Mouse (Mus musculus): ENCODE results near the gene Aldh1a1. TPM values are rescaled to one million over a fixed set of nuclear protein-coding genes. Genes with fewer than 3 reads are reported as not detected.

Gene Aldh1a1
- polyA plus RNA-seq, 1 experiment from 2014 or later = 0.06 TPM

DNA sequence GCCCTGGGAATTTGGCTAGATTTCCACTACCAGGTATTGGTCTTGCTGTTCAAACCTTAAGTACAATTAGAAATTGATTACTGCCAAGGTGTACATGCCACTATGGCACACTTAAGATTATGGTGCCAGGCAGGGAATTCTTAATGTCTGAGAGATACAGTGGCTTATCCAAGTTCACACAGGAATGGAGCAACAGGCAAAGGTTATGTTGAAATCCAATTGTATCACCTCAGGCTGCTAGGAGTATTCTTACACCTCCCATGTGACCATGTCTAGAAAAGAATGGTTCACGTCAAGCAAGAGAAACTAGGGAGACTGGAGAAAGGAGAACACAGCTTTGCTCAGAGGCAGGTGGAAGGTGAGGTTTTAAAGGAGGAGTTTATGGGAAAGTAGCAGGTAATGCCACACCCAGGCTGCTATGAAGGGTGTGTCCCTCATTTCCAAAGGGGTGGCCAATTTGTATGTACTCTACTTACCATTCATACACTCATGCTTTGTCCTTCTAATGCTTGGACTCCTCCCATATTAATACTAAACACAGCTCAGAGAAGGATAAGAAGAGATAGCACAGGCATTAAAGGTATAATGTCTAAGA lies 160.7 kb downstream of the Aldh1a1 start:
- Histone ChIP-seq H3K79me2 (ENCODE audit: inconsistent target) (no peaks in the 10 kb centered on the region), H3K36me3 (ENCODE audit: inconsistent target) (no peaks in the 10 kb centered on the region), H3K4me3 (ENCODE audit: inconsistent target) (no peak overlapping the region), H3K27ac (no peak overlapping the region)
- WGBS (ENCODE audit: missing documents) = 90% methylated on average over 1 of the region's 1 CpGs

DNA sequence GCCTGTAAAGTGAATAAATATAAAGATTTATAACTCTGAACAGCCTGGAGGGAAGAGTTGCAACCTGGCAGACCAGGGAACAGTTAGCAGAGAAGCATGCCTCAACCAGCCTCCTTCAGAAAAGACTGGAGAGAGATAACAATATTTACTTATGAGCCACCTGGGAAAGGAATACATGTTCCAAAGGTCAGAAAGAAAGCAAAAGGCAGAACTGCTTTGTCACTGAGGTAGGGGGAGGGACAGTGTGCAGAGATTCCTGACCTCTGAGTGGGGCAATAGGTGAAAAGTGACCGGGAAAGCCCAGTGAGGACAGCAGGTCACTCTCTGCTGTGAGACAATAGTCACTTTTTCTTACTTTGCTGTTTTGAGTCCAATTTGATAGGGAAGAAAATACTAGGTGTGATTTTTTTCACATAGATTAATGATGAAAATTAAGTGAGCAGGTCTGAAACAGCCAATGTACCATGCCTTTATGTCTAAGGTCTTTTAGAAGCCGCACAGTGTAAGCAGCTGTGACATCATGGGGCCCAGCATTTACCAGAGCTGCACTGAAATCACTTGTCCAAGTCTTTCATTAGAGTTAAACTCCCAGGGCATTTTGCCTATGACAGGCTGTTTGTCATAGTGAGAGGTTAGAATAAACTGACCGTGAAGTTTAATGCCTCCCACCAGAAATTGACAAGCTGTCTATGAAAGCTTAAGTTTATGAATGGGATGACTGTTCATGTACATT lies 161.8 kb downstream of the Aldh1a1 start:
- H3K36me3 ChIP-seq (ENCODE audit: inconsistent target) = no peaks in the 10 kb centered on the region
- WGBS (ENCODE audit: missing documents) = 93% methylated on average over 3 of the region's 3 CpGs
- H3K79me2 ChIP-seq (ENCODE audit: inconsistent target) = no peaks in the 10 kb centered on the region
- no peak overlapping the region for H3K27ac ChIP-seq
- H3K4me3 ChIP-seq (ENCODE audit: inconsistent target) = no peak overlapping the region

DNA sequence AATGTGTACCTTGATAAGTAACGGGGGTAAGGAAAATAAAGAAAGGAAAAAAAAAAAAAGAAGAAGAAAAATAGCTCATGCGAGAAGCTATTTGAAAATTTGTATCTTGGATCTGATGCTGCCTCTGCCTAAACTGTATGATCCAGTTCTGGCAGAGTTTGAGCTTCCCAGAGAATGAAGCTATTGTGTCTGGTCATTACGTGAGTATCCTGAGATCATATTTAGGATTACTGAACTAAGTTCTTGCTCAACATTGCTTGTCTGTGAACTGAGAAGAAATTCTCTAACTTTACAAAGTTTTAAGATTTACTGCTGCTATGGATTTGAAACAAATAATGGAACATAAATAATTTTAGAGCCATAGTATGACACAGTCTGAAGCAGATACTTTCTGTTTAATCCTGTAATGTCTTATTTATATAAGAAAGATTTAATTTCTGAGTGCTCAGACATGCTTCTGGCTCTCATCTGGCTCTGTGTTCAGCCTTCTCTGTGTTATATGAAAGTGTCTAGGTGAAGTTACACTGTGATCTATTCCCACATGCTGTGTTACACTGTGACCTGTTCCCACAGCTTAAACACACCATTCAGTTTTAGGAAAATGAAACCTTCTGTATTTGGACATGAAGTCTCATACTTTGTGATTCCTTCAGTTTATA lies 185.3 kb downstream of the Aldh1a1 start:
- Histone ChIP-seq H3K4me3 (ENCODE audit: inconsistent target) (no peak overlapping the region), H3K36me3 (ENCODE audit: inconsistent target) (no peaks in the 10 kb centered on the region), H3K27ac (no peak overlapping the region), H3K79me2 (ENCODE audit: inconsistent target) (no peaks in the 10 kb centered on the region)
- 97% methylated on average over 3 of the region's 3 CpGs for WGBS (ENCODE audit: missing documents)

Other genes with a start within 250 kb of the Aldh1a1 start
- gene Anxa1, start 101.8 kb upstream of the Aldh1a1 start, polyA plus RNA-seq (2018) = 406 to 1,005 TPM (median 588 TPM) in 3 replicates
- not detected in 3 replicates for gene Aldh1a7, start 234.8 kb downstream of the Aldh1a1 start, polyA plus RNA-seq (2018)